Mouse (Mus musculus) small intestine, adult 2 months (tissue): Measurements from ENCODE around the gene Gak. TPM values are rescaled to one million over a fixed set of nuclear protein-coding genes. Genes with fewer than 3 reads are reported as not detected.

Experiments used
- H3K27ac ChIP-seq: fragments of 200-500 bp; 2 replicates; pipeline ENCODE4 v1.5.1; 2012; ENCODE audit warnings: low read depth, low read length, control low read depth, inconsistent platforms; ENCODE audit not compliant: insufficient read depth
- H3K27me3 ChIP-seq: fragments of 200-500 bp; 2 replicates; pipeline ENCODE4 v1.6.1; 2012; ENCODE audit warnings: mild to moderate bottlenecking, moderate library complexity, low read length, inconsistent platforms; ENCODE audit not compliant: control insufficient read depth, insufficient read depth
- H3K36me3 ChIP-seq: fragments of 200-500 bp; 2 replicates; pipeline ENCODE4 v1.6.1; 2012; ENCODE audit warnings: mild to moderate bottlenecking, low read length, control low read depth, inconsistent platforms; ENCODE audit not compliant: control insufficient read depth, insufficient read depth
- H3K4me1 ChIP-seq: fragments of 200-500 bp; 2 replicates; pipeline ENCODE4 v1.6.1; 2012; ENCODE audit warnings: low read length, inconsistent platforms, mixed read lengths; ENCODE audit not compliant: control insufficient read depth, insufficient read depth, insufficient read length
- H3K4me3 ChIP-seq: fragments of 200-500 bp; 2 replicates; pipeline ENCODE4 v1.5.1; 2012; ENCODE audit warnings: low read depth, mild to moderate bottlenecking, control low read depth, inconsistent platforms, low read length, moderate library complexity
- CTCF ChIP-seq: fragments of 200-500 bp; IDR thresholded peaks from 2 replicates; pipeline ENCODE4 v1.5.1; 2012; ENCODE audit warnings: low read depth, mild to moderate bottlenecking, control low read depth, inconsistent platforms, low read length, moderate library complexity, mixed read lengths; ENCODE audit not compliant: insufficient replicate concordance, insufficient read length; ENCODE audit errors: extremely low read depth
- POLR2A ChIP-seq: fragments of 200-500 bp; IDR thresholded peaks from 2 replicates; pipeline ENCODE4 v1.6.1; 2012; ENCODE audit warnings: low read depth, mild to moderate bottlenecking, control low read depth, inconsistent platforms, low read length, moderate library complexity
- WGBS: fragments of 180-500 bp; shearing (Covaris S2); methylation state at CpG from one replicate; pipeline ENCODE4 v1.1.7; 2018; 5-methylcytosine and 5-hydroxymethylcytosine counted together
- polyA plus RNA-seq: library from polyadenylated mRNA; depleted of rRNA; stranded (reverse); fragments of >200 nt; gene quantifications from 2 replicates; pipeline ENCODE4 v1.2.3, GENCODE M21; 2012

Gene Gak
- polyA plus RNA-seq, 1 experiment, result 152 TPM

DNA sequence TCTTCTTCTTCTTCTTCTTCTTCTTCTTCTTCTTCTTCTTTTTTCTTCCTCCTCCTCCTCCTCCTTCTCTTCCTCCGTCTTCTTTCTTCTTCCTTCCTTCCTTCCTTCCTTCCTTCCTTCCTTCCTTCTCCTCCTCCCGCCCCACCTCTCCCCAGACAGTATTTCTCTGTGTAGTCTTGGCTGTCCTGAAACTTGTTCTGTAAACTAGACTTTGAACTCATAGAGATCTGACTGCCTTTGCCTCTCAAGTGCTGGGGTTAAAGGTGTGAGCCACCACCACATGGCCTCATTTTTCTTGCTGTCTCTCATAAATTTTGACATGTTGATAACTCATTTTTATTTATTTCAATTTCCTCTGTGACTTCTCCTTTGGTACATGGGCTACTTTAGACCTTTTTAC, 67.1 kb downstream of the Gak start:
- TF ChIP-seq POLR2A (no peak), CTCF (no peak)
- Histone ChIP-seq H3K27me3 (no peaks in the 10 kb centered on the region), H3K27ac (no peak overlapping the region), H3K4me1 (no peaks in the 10 kb centered on the region), H3K4me3 (no peak overlapping the region), H3K36me3 (peaks cover 5% of the 10 kb centered on the region; the same call in 1 of the 2 replicates)
- 27% methylated on average over 2 of the region's 2 CpGs for WGBS

GRCm38 (mm10) chr5:108556986-108557385, 72.6 kb downstream of the Gak start:
- 74% methylated on average over 4 of the region's 4 CpGs for WGBS
- Histone ChIP-seq H3K27ac (no peak overlapping the region), H3K4me3 (no peak overlapping the region), H3K36me3 (no peaks in the 10 kb centered on the region), H3K27me3 (no peaks in the 10 kb centered on the region), H3K4me1 (no peaks in the 10 kb centered on the region)
- no peak for TF ChIP-seq POLR2A

- no peaks in the 10 kb centered on the region for H3K4me1 ChIP-seq
- no peak for TF ChIP-seq CTCF
- no peak for TF ChIP-seq POLR2A
- H3K27ac ChIP-seq, result no peak overlapping the region
- WGBS, result 70% methylated on average over 1 of the region's 1 CpGs
- H3K27me3 ChIP-seq, result peaks cover 13% of the 10 kb centered on the region
- H3K4me3 ChIP-seq, result no peak overlapping the region
- no peaks in the 10 kb centered on the region for H3K36me3 ChIP-seq
Observed at GRCm38 (mm10) chr5:108554041-108554440, 75.5 kb downstream of the Gak start.

- no peak overlapping the region; the same call in 1 of the 2 replicates for H3K4me3 ChIP-seq
- no peak for TF ChIP-seq POLR2A
- no peak for TF ChIP-seq CTCF
- H3K36me3 ChIP-seq, result no peaks in the 10 kb centered on the region
- no peaks in the 10 kb centered on the region for H3K4me1 ChIP-seq
- H3K27ac ChIP-seq, result no peak overlapping the region
- H3K27me3 ChIP-seq, result peaks cover 15% of the 10 kb centered on the region
- 6% methylated on average over 16 of the region's 16 CpGs for WGBS
Observed at GRCm38 (mm10) chr5:108550207-108550594, 79.4 kb downstream of the Gak start.

- Histone ChIP-seq H3K27ac (no peak within 1 kb of the TSS), H3K27me3 (peaks cover 15% of the 10 kb centered on the region), H3K4me1 (no peaks in the 10 kb centered on the region), H3K36me3 (no peaks in the 10 kb centered on the region), H3K4me3 (peak within 1 kb of the TSS; percentile 3; the same call in 1 of the 2 replicates)
- TF ChIP-seq POLR2A (no peak), CTCF (no peak)
- 4% methylated on average over 56 of the region's 56 CpGs for WGBS
Observed at GRCm38 (mm10) chr5:108549489-108550206, 79.9 kb downstream of the Gak start, which contains the start of gene Cplx1. Cplx1 (minus strand) TSS chr5:108550024.

DNA sequence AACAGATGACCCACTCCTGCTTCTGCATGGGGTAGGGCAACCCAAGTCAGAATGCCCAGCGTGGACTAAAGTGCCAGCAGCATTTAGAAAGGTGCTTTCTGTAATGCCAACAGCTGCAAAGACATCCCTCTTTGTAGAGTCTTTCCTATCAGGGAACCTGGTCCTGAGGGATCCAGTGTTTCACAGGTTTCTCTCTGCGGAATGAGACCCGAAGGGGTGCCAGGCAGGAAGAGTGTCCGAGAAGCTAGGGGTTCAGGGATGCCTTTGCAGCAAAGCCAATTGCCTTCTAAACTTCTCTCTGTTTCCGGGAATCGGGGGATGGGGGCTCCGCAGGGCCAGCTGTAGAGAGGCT, 80.4 kb downstream of the Gak start:
- H3K4me3 ChIP-seq, result no peak overlapping the region
- WGBS, result 20% methylated on average over 7 of the region's 7 CpGs
- no peaks in the 10 kb centered on the region for H3K36me3 ChIP-seq
- H3K4me1 ChIP-seq, result no peaks in the 10 kb centered on the region
- H3K27me3 ChIP-seq, result peaks cover 15% of the 10 kb centered on the region
- no peak overlapping the region for H3K27ac ChIP-seq
- no peak for TF ChIP-seq POLR2A
- TF ChIP-seq CTCF, result no peak

DNA sequence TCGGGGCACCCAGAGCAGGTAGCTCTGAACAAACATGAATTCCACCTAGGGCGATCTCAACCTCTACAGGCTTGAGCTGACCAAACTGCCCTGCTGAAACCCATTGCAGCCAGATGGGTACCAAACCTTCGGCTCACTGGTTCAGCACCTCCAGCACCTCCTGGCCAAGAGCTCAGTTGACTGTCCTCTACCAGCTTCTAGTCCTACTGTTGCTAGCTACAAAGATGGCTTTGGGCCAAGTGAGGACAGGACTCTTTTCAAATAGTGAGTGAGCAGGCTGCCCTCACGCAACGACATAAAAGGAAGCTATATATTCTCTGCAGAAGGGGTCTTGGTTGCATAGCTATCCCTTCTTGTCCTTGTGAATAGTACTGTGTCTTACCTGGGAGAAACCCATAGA, 81.9 kb downstream of the Gak start:
- Histone ChIP-seq H3K27me3 (peaks cover 15% of the 10 kb centered on the region), H3K4me3 (no peak overlapping the region), H3K36me3 (no peaks in the 10 kb centered on the region), H3K4me1 (no peaks in the 10 kb centered on the region), H3K27ac (no peak overlapping the region)
- 84% methylated on average over 5 of the region's 5 CpGs for WGBS
- TF ChIP-seq CTCF (no peak), POLR2A (no peak)
